Mouse (Mus musculus) adrenal gland, postnatal 10 days (tissue): ENCODE measurements around the gene Rhou. TPM values are rescaled to one million over a fixed set of nuclear protein-coding genes. Genes with fewer than 3 reads are reported as not detected.

Experiments used
- DNase-seq: peaks from one replicate; pipeline ENCODE4 v3.0.0; 2021; ENCODE audit warnings: mixed read lengths
- total RNA-seq, 2 experiments: library from RNA; stranded (reverse); gene quantifications; 2 replicates each; pipeline ENCODE4 v1.2.3; 2021

Gene Rhou
- total RNA-seq, 2 experiments from 2014 or later = 42.8 to 48.5 TPM

DNA sequence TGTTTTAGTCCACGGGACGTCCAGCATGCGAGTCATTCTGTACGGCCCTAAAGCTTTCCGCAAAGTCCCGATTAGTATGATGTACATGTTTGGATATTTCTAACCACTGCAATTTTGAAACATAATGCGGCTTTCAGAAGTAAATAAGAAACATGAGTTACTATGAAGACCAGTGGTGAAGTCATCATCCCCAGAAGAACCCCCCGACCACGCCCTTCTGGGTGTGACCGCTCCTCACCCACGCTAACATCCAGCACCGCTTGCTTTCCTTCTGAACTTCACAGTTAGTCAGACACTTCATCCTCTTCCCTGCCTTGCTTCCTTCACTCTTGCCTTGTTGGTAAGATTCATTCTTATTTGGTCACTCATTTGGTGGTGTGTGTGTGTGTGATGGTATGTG is 4.2 kb upstream of the Rhou start:
- DNase-seq = no peak

GRCm38 (mm10) chr8:123651390-123652098 is 2.2 kb upstream of the Rhou start:
- peak; percentile 55 for DNase-seq

DNA sequence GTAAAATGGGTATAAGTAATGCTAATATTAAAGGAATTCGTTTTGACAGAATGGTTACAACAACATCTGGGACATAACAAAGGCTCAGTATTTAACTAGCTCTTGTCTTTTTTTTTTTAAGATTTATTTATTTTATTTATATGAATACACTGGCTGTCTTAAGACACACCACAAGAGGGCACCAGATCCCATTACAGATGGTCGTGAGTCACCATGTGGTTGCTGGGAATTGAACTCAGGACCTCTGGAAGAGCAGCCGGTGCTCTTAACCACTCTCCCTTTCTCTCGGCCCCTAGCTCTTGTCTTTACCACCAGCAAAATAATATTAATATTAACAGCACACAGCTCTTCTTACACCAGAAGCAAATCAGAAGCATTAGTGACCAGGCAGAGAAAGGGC is 1.1 kb upstream of the Rhou start:
- no peak for DNase-seq

DNA sequence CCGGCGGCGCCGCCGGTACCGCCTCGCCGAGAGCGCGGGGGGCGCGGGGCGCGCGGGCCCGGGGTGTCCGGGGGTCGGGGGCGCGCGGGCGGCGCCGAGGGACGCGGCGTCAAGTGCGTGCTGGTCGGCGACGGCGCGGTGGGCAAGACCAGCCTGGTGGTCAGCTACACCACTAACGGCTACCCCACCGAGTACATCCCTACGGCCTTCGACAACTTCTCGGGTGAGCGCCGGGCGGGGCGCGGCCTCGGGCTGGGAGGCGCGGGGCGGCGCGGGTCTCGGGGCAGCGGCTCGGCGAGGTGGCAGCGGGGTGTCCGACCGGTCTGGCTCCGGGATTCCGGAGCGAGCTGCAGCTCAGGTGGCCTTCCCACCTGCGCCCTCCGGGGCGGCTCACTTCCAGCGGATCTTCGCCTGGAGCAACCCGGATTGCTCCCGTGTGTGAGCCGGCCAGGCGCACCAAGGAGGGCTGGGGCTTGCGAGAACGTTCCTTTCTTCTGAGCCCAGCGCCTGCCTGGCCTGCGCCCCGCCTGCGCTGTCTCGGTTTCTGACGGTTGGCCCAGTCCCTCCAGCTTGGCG is 353 bp downstream of the Rhou start:
- DNase-seq = peak; percentile 78

- no peak for DNase-seq
These were observed 1.0 kb downstream of the Rhou start for GRCm38 (mm10) chr8:123654763-123655162.

DNA sequence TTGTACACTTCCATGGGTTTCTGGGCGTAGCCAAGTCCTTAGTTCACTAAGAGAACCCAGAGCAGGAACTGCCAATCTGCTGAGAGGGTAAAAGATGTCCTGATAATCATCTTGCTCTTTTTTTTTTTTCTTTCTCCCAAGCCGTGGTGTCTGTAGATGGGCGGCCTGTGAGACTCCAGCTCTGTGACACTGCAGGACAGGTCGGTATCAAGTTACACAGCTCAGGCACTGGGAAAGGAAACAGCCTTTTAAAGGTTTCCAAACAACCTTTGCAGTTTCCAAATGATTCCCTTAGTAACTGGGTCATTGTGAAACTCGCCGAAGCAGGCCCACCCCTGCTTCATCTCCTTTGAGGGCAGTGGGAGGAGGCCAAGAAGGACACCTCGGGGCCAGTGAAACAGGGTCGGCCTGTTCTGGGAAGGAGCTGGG is 1.6 kb downstream of the Rhou start:
- peak; percentile 54 for DNase-seq

DNA sequence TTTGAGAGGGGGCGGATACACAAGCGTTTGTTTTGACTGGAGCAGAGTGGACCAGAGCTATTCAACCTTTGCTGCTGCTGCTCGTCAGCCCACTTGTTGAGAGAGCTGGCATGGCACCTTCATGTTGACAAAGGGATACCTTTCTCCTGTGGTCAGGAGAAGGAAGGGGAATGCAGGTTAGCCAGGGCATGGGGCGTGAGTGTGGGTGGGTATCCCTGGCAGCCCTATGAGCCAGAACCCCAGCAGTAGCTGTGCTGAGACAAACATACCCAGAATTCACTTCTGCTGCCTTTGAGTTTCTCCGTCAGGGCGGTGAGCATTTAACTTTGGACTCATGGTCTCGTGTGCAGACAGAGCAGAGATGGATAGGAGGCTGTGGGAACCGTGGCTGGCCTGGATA is 4.1 kb downstream of the Rhou start:
- DNase-seq = no peak

- no peak for DNase-seq
These were observed 5.8 kb downstream of the Rhou start for GRCm38 (mm10) chr8:123659469-123660057.

DNA sequence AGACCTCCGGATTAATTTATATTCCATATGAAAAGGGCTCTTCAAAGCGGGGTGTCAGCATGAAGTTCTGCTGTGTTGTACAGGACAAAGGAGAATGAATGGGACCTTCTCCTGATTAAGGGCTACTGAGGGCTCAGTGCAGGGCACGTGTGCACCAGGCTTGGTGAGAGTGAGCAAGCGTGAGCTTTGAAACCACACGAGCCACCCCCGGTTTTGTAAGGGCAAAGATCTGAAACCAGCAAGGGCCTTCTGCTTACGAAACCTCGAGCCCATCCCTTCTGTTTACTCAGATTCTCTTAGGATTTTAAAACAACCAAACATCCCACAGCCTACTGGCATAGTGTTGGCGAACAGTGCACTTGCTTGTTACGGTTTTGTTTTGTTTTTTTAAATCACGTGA is 7.8 kb downstream of the Rhou start:
- no peak for DNase-seq

GRCm38 (mm10) chr8:123665580-123665979 is 11.9 kb downstream of the Rhou start:
- no peak for DNase-seq

- DNase-seq = no peak
These were observed 13.1 kb downstream of the Rhou start for GRCm38 (mm10) chr8:123666832-123667231.

DNA sequence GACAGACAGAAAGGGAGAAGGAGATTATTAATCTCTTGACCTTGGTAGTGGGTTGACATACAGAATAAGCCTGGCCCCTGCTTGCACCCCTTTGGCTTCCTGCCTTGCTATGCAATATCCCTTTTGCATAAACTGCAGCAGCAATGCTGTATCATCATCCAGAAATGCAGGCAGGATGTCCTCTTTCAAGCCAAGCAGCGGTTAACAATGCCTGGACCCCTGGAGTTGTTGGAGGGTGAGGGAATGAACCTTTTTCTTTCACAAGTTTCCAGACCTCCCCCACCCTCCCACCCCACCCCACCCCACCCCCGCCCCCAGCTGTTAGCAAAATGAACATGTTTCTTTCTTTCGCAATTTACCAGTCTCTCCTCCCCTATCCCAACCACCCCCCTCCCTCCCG is 15.0 kb downstream of the Rhou start:
- DNase-seq = no peak

GRCm38 (mm10) chr8:123670766-123671165 is 17.0 kb downstream of the Rhou start:
- DNase-seq = no peak

DNA sequence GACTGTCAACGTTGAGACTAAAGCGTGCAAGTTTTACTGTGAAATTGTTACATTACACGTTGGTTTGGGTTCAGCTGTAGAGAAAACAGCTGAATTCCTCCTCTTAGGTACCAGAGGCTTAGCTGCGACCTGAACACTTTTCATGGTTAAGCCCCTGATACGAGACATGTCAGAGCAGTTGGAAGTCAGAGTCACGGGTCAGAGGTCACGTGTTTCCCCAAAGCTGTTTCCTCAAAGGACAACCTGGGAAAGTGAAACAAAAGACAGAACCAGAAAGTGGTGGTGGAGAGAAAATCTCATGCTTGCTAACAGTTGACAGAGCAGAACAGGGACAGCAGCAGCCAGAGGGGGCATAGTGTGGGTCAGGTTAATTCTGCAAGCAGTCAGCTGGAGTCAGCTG is 17.7 kb downstream of the Rhou start:
- DNase-seq = no peak

GRCm38 (mm10) chr8:123672648-123673047 is 18.9 kb downstream of the Rhou start:
- no peak for DNase-seq

- no peak for DNase-seq
These were observed 21.9 kb downstream of the Rhou start for GRCm38 (mm10) chr8:123675611-123676010.

DNA sequence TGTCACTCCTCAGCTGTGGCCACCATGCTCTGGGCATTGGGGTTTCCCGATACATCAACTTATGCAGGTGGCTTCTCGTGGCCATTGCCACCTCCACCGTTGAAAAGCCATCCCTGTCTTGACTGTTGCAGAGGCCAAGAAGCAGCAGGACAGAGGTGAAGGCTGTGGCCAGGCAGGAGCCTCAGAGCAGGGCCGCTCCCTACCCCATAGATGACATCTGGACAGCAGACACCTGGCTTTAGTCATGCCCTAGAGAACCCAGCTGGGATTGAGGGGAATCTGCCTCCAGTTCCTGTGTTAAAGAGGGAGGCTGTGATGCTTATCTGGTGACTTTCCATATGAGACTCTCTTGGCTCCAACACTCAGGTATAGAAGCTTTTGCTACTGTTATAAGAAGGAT is 24.7 kb downstream of the Rhou start:
- DNase-seq = no peak

DNA sequence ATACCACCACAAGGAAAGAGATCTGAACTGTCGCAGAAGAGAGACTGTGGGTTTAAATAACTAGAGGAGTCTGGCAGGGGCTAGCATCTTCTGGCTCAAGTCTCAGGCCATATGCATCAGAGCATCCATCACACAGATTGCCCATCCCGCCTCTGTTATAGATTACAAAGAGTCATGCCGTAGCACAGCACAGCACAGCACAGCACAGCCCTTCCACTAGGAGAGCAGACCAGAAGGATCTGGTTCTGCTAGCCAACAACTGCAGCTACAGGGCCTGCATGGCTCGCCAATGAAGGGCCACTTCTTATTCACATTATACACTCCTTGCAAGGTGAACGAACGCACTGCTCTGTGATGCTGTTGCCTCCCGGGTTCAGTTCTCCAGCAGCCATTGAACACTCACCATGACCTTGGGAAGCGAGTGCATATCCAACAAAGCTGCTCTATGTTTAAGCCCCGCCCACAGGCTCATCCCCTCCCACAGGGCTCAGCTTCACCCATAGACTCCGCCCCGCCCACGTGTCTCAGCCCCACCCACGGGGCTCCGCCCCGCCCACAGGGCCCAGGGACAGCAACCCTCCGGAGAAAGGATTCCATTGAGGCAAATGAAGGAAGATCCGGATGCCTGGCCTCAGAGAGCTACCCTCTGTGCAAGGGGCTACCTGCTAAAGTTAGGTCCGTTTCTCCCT is 28.5 kb downstream of the Rhou start:
- DNase-seq = peak; percentile 67

GRCm38 (mm10) chr8:123683321-123683720 is 29.6 kb downstream of the Rhou start:
- DNase-seq = no peak

- DNase-seq = peak; percentile 65
These were observed 31.1 kb downstream of the Rhou start for GRCm38 (mm10) chr8:123684806-123685205.

GRCm38 (mm10) chr8:123685477-123685876 is 31.7 kb downstream of the Rhou start:
- no peak for DNase-seq

GRCm38 (mm10) chr8:123687826-123688225 is 34.1 kb downstream of the Rhou start:
- DNase-seq = no peak
